Mouse (Mus musculus) olfactory bulb, adult 2 months (tissue): Measurements from ENCODE around the gene Crp.

Experiments used
- CTCF ChIP-seq: fragments of 200-500 bp; IDR thresholded peaks from 2 replicates; pipeline ENCODE4 v1.5.1; 2012; ENCODE audit warnings: low read depth, mild to moderate bottlenecking, low read length, moderate library complexity; ENCODE audit not compliant: insufficient read depth
- POLR2A ChIP-seq: fragments of 200-500 bp; IDR thresholded peaks from 2 replicates; pipeline ENCODE4 v1.6.1; 2012; ENCODE audit warnings: mild to moderate bottlenecking, low read depth, low read length, moderate library complexity; ENCODE audit not compliant: insufficient read depth

DNA sequence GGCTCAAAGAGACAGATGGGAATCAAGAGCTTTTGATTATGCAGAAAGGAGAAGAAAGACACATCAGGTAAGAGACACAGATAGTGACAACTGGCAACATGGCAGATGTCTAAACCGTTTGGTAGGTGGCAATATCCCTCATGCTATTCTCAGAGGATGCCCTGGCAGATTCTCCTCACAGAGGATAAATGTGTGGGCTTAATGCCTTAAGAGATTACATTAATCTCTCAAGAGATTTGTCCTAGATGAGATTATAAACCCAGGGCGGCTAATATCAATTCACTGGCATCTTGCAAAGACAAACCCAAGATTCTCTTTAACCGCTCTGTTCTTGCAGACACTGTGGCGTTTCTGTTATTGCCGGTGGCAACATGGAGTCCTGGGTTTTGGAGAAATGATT is 14.3 kb upstream of the Crp start:
- TF ChIP-seq POLR2A (no peak), CTCF (no peak)
